Mouse (Mus musculus) neural tube, embryonic 14.5 days (tissue): Measurements from ENCODE around the gene Adgrf1. TPM values are rescaled to one million over a fixed set of nuclear protein-coding genes. Genes with fewer than 3 reads are reported as not detected.

Experiments
- ATAC-seq: fragments of 200-750 bp; cut with Nextera tagmentation; 2 replicates; pipeline ENCODE4 v1.8.0; 2017; ENCODE audit warnings: low read depth, mild to moderate bottlenecking, moderate TSS enrichment, moderate library complexity
- H3K27ac ChIP-seq: fragments of 300-500 bp; sonication (generic); 2 replicates; pipeline ENCODE4 v1.5.1; 2014; ENCODE audit warnings: low read depth, mild to moderate bottlenecking, control low read depth, low read length, moderate library complexity, mixed read lengths
- H3K27me3 ChIP-seq: fragments of 300-500 bp; sonication (generic); 2 replicates; pipeline ENCODE4 v1.6.1; 2014; ENCODE audit warnings: low read length; ENCODE audit not compliant: control insufficient read depth, insufficient read depth
- H3K36me3 ChIP-seq: fragments of 300-500 bp; sonication (generic); 2 replicates; pipeline ENCODE4 v1.6.1; 2014; ENCODE audit warnings: low read length, mixed read lengths; ENCODE audit not compliant: control insufficient read depth, insufficient read depth
- H3K4me1 ChIP-seq: fragments of 300-500 bp; sonication (generic); 2 replicates; pipeline ENCODE4 v1.6.1; 2014; ENCODE audit warnings: low read length; ENCODE audit not compliant: control insufficient read depth, insufficient read depth
- H3K4me2 ChIP-seq: fragments of 300-500 bp; sonication (generic); 2 replicates; pipeline ENCODE4 v1.6.1; 2014; ENCODE audit warnings: mild to moderate bottlenecking, low read depth, low read length, control low read depth
- H3K4me3 ChIP-seq: fragments of 300-500 bp; sonication (generic); 2 replicates; pipeline ENCODE4 v1.5.1; 2014; ENCODE audit warnings: low read depth, low read length, control low read depth, mixed read lengths
- H3K9ac ChIP-seq: fragments of 300-500 bp; sonication (generic); replicated peaks from 2 replicates; pipeline ENCODE4 v1.6.1; 2014; ENCODE audit warnings: low read depth, mild to moderate bottlenecking, control low read depth, low read length, mixed read lengths
- H3K9me3 ChIP-seq: fragments of 300-500 bp; sonication (generic); 2 replicates; pipeline ENCODE4 v1.6.1; 2016; ENCODE audit warnings: low read length; ENCODE audit not compliant: control insufficient read depth
- WGBS: fragments of 180-500 bp; shearing (Covaris S2); extraction: QIAGEN DNeasy Blood & Tissue Kit; methylation state at CpG from one replicate; pipeline ENCODE4 v1.1.7; 2014; 5-methylcytosine and 5-hydroxymethylcytosine counted together
- polyA plus RNA-seq: library from polyadenylated mRNA; unstranded; fragments of >200 nt; fragmentation: Nextera tagmentation; extraction: Ambion mirVana; gene quantifications from 2 replicates; pipeline ENCODE4 v1.2.1, GENCODE M21; 2014

Gene Adgrf1
- polyA plus RNA-seq, 1 experiment from 2014 or later = not detected

DNA sequence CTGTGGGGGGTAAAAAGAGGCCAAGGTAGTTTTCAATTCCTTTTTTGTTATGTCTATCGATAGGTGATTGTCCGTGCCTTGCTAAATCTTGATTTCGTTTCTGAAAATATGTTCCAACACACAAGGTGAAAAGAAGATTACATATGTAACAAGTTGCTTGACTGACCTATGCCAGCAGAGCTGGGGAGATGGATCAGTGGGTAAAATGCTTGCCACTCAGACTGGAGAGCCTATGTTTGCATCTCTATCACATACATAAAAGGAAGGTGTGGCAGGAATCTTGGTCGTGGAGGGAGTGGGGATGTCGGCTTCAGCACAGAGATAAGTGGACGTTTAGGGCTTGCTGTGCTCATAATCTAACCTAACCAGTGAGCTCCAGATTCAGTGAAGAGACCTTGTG is 93.8 kb downstream of the Adgrf1 start:
- no peaks in the 10 kb centered on the region for H3K4me1 ChIP-seq
- H3K4me3 ChIP-seq = no peak overlapping the region
- no peaks in the 10 kb centered on the region for H3K9me3 ChIP-seq
- H3K36me3 ChIP-seq = no peaks in the 10 kb centered on the region
- no peak for ATAC-seq
- H3K27ac ChIP-seq = no peak overlapping the region
- no peak overlapping the region for H3K9ac ChIP-seq
- no peak overlapping the region for H3K4me2 ChIP-seq
- WGBS = 62% methylated on average over 6 of the region's 6 CpGs
- no peaks in the 10 kb centered on the region for H3K27me3 ChIP-seq

DNA sequence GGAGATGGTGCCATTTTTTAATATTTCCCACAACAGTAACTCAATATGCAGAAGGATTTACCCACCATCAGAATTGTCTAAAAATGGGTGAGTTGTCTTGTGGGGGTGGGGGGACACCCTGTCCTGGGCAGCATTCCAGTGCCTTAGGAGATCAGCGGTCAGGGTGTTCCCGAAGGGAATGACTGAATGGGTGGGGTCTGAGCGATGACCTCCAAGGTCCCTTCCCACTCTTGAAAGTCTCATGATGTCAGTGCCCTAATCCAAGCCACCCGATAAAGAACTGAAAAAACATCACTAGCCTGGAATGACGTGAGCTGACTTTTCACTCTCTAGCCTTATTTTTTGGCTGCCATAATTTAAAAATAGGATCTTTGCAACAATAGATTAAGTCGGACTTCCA is 95.2 kb downstream of the Adgrf1 start:
- WGBS = 90% methylated on average over 6 of the region's 6 CpGs
- H3K27me3 ChIP-seq = no peaks in the 10 kb centered on the region
- no peak overlapping the region for H3K4me2 ChIP-seq
- no peak overlapping the region for H3K4me3 ChIP-seq
- no peaks in the 10 kb centered on the region for H3K36me3 ChIP-seq
- no peak for ATAC-seq
- no peaks in the 10 kb centered on the region for H3K9me3 ChIP-seq
- H3K9ac ChIP-seq = no peak overlapping the region
- H3K4me1 ChIP-seq = no peaks in the 10 kb centered on the region
- H3K27ac ChIP-seq = no peak overlapping the region

DNA sequence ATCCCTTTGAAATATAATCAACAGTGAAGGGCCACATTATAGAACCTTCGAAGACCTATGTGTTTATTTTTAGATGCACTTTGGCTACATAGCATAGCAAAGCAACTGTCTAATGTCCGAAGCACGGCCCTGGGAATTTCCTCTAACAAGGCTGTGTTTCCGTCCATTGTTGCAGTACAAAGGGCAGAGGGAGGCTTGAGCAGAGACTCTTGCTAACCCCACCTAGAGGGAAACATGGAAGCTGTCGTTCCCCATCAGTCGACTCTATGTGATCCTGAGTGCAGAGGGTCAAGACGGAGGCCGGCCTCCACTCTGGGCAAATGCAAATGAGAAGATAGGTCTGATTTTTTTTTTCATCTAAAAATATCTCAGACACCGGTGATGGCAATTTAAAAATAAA is 96.4 kb downstream of the Adgrf1 start:
- no peaks in the 10 kb centered on the region for H3K27me3 ChIP-seq
- H3K9ac ChIP-seq = no peak overlapping the region
- 70% methylated on average over 9 of the region's 9 CpGs for WGBS
- no peak overlapping the region for H3K27ac ChIP-seq
- no peaks in the 10 kb centered on the region for H3K36me3 ChIP-seq
- no peak overlapping the region for H3K4me3 ChIP-seq
- H3K9me3 ChIP-seq = no peaks in the 10 kb centered on the region
- no peak overlapping the region for H3K4me2 ChIP-seq
- no peaks in the 10 kb centered on the region for H3K4me1 ChIP-seq
- ATAC-seq = no peak

DNA sequence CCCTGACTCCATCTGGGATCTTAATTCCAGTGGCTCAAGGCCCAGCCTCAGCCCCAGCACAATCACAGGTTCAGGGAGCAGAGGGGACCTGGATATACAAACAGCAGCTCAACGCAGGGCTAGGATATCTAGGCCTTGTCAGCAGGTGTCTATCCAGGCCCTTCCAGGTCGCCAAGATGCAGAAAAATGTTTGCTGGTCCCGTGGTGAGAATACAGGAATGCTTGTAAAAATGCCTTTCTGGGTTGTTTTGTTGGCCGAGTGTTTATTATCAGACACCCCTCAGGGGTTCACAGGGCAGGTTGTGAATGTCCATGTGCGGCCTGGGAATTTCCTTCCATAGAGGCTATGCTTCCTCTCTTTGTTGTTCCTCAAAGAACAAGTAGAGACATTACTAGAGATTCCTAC is 98.0 kb downstream of the Adgrf1 start:
- H3K4me1 ChIP-seq = no peaks in the 10 kb centered on the region
- ATAC-seq = no peak
- no peak overlapping the region for H3K9ac ChIP-seq
- no peaks in the 10 kb centered on the region for H3K36me3 ChIP-seq
- no peaks in the 10 kb centered on the region for H3K9me3 ChIP-seq
- no peak overlapping the region for H3K27ac ChIP-seq
- no peak overlapping the region for H3K4me2 ChIP-seq
- H3K27me3 ChIP-seq = no peaks in the 10 kb centered on the region
- H3K4me3 ChIP-seq = no peak overlapping the region
- WGBS = 49% methylated on average over 5 of the region's 5 CpGs

DNA sequence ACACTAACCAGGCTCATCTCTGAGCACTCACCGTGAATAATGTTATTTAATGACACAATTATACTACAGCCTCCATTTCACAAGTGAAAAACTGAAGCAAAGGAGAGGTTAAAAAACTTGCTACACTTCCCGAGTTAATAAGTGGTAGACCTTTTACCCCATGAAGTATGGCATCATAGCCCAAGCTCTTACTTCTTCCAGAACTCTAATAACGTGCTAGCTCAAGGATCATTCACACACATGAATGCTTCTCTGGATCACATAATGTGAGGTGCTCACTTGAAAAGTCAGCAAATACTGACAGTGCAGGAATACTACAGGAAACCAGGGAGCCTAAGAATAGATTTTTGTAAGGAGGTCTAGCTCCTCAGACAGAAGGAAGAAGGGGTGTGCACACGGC is 102.5 kb downstream of the Adgrf1 start:
- no peak for ATAC-seq
- no peaks in the 10 kb centered on the region for H3K9me3 ChIP-seq
- no peak overlapping the region for H3K4me3 ChIP-seq
- no peaks in the 10 kb centered on the region for H3K36me3 ChIP-seq
- H3K27me3 ChIP-seq = no peaks in the 10 kb centered on the region
- no peak overlapping the region for H3K9ac ChIP-seq
- H3K4me2 ChIP-seq = no peak overlapping the region
- no peak overlapping the region for H3K27ac ChIP-seq
- H3K4me1 ChIP-seq = no peaks in the 10 kb centered on the region
- WGBS = 67% methylated on average over 4 of the region's 4 CpGs

DNA sequence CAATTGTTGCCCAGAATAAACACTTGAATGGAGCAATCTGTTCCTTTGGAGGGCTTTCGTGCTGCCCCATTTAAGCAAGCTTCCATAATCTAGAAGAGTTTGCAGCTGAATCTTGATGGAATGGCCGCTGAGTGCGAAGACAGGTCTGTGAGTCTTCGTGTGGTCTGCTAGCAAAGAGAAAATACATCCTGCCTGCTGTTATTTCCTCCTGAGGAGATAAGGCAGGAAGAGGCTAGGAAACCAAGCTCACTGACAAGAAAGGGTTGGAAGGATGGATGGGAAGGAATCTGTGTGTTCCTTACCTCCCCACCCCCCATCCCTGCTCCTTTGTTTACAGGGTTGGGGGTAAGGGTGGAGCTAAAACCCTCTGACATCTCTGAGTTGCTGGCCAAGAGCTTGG is 103.9 kb downstream of the Adgrf1 start:
- Histone ChIP-seq H3K36me3 (no peaks in the 10 kb centered on the region), H3K4me2 (no peak overlapping the region), H3K27ac (no peak overlapping the region), H3K4me1 (no peaks in the 10 kb centered on the region), H3K9me3 (no peaks in the 10 kb centered on the region), H3K4me3 (no peak overlapping the region), H3K9ac (no peak overlapping the region), H3K27me3 (no peaks in the 10 kb centered on the region)
- ATAC-seq = no peak
- 68% methylated on average over 4 of the region's 4 CpGs for WGBS

Other genes with a start within 250 kb of the Adgrf1 start
- gene Adgrf5, start 90.1 kb downstream of the Adgrf1 start, polyA plus RNA-seq = 4.1 and 8.9 TPM in 2 replicates
- gene Mep1a, start 232.5 kb downstream of the Adgrf1 start, polyA plus RNA-seq = 0.09 TPM in 1 of 2 replicates, not detected in the other